Mouse (Mus musculus) cerebral cortex, adult 2 months (tissue): Measurements from ENCODE around the gene Snrpb.

ENCODE experiments used
- WGBS: fragments of 180-500 bp; shearing (Covaris S2); methylation state at CpG from one replicate; pipeline ENCODE4 v1.1.7; 2018; 5-methylcytosine and 5-hydroxymethylcytosine counted together

Snrpb gene

GRCm38 (mm10) chr2:130178706-130179506 is at the start of gene Snrpb:
Gene Snrpb, minus strand, starts transcription at chr2:130179403.
- WGBS, result under 1% methylated on average over 81 of the region's 81 CpGs

GRCm38 (mm10) chr2:130211581-130211980 is 32.4 kb upstream of the Snrpb start:
- 50% methylated on average over 2 of the region's 2 CpGs for WGBS

- WGBS, result 97% methylated on average over 3 of the region's 3 CpGs
Observed at GRCm38 (mm10) chr2:130209636-130210035, 30.4 kb upstream of the Snrpb start.

GRCm38 (mm10) chr2:130207996-130208395 is 28.8 kb upstream of the Snrpb start:
- WGBS, result 90% methylated on average over 3 of the region's 3 CpGs

GRCm38 (mm10) chr2:130207376-130207775 is 28.2 kb upstream of the Snrpb start:
- 90% methylated on average over 2 of the region's 2 CpGs for WGBS

- 70% methylated on average over 5 of the region's 5 CpGs for WGBS
Observed at GRCm38 (mm10) chr2:130200961-130201360, 21.8 kb upstream of the Snrpb start.

- WGBS, result 96% methylated on average over 16 of the region's 16 CpGs
Observed at GRCm38 (mm10) chr2:130194894-130195293, 15.7 kb upstream of the Snrpb start, which contains the start of gene Tmc2. Gene Tmc2, plus strand, starts transcription at chr2:130195194.

GRCm38 (mm10) chr2:130188391-130188790 is 9.2 kb upstream of the Snrpb start:
- 74% methylated on average over 12 of the region's 12 CpGs for WGBS

GRCm38 (mm10) chr2:130179507-130180019 is 360 bp upstream of the Snrpb start:
- WGBS, result 1% methylated on average over 15 of the region's 15 CpGs

- WGBS, result under 1% methylated on average over 11 of the region's 11 CpGs
Observed at GRCm38 (mm10) chr2:130178381-130178705, 860 bp downstream of the Snrpb start.

- WGBS, result 59% methylated on average over 8 of the region's 8 CpGs
Observed at GRCm38 (mm10) chr2:130176820-130177219, 2.4 kb downstream of the Snrpb start.

- 87% methylated on average over 2 of the region's 2 CpGs for WGBS
Observed at GRCm38 (mm10) chr2:130171674-130172073, 7.5 kb downstream of the Snrpb start.

GRCm38 (mm10) chr2:130167861-130168260 is 11.3 kb downstream of the Snrpb start:
- 26% methylated on average over 3 of the region's 3 CpGs for WGBS

GRCm38 (mm10) chr2:130166311-130167214 is 12.6 kb downstream of the Snrpb start:
- 40% methylated on average over 9 of the region's 9 CpGs for WGBS

- 95% methylated on average over 5 of the region's 5 CpGs for WGBS
Observed at GRCm38 (mm10) chr2:130162701-130163100, 16.5 kb downstream of the Snrpb start.

- 75% methylated on average over 4 of the region's 4 CpGs for WGBS
Observed at GRCm38 (mm10) chr2:130158088-130158437, 21.1 kb downstream of the Snrpb start.

GRCm38 (mm10) chr2:130157231-130158087 is 21.7 kb downstream of the Snrpb start:
- WGBS, result 72% methylated on average over 14 of the region's 14 CpGs

- 89% methylated on average over 3 of the region's 3 CpGs for WGBS
Observed at GRCm38 (mm10) chr2:130155171-130155570, 24.0 kb downstream of the Snrpb start.

GRCm38 (mm10) chr2:130146089-130146668 is 33.0 kb downstream of the Snrpb start:
- WGBS, result 56% methylated on average over 5 of the region's 5 CpGs

GRCm38 (mm10) chr2:130144703-130145324 is 34.4 kb downstream of the Snrpb start:
- WGBS, result 78% methylated on average over 23 of the region's 23 CpGs

- 97% methylated on average over 8 of the region's 8 CpGs for WGBS
Observed at GRCm38 (mm10) chr2:130143011-130143410, 36.2 kb downstream of the Snrpb start.
